Mouse (Mus musculus) kidney, embryonic 16.5 days (tissue): ENCODE measurements at regions not wholly inside any gene's neighbourhood (a gene's known extent, or its start where the extent isn't known, plus 50 kb on each side); places are given as distances from the start of the nearest gene placed in this dataset.

Experiments used
- ATAC-seq: fragments of 200-750 bp; cut with Nextera tagmentation; 2 replicates; pipeline ENCODE4 v1.8.0; 2017; ENCODE audit warnings: moderate TSS enrichment; ENCODE audit not compliant: low FRiP score, low TSS enrichment
- H3K27ac ChIP-seq: fragments of 300-500 bp; sonication (generic); 2 replicates; pipeline ENCODE4 v1.5.1; 2014; ENCODE audit warnings: low read length
- H3K27me3 ChIP-seq: fragments of 300-500 bp; sonication (generic); 2 replicates; pipeline ENCODE4 v1.6.1; 2014; ENCODE audit warnings: low read length, control low read depth, mixed read lengths; ENCODE audit not compliant: insufficient read depth
- H3K36me3 ChIP-seq: fragments of 300-500 bp; sonication (generic); 2 replicates; pipeline ENCODE4 v1.6.1; 2014; ENCODE audit warnings: low read length, control low read depth, mixed read lengths; ENCODE audit not compliant: insufficient read depth
- H3K4me1 ChIP-seq: fragments of 300-500 bp; sonication (generic); 2 replicates; pipeline ENCODE4 v1.6.1; 2014; ENCODE audit warnings: low read length, control low read depth, mixed read lengths; ENCODE audit not compliant: insufficient read depth
- H3K4me2 ChIP-seq: fragments of 300-500 bp; sonication (generic); replicated peaks from 2 replicates; pipeline ENCODE4 v1.6.1; 2014; ENCODE audit warnings: low read depth, low read length
- H3K4me3 ChIP-seq: fragments of 300-500 bp; sonication (generic); 2 replicates; pipeline ENCODE4 v1.5.1; 2014; ENCODE audit warnings: mild to moderate bottlenecking, low read length
- H3K9ac ChIP-seq: fragments of 300-500 bp; sonication (generic); replicated peaks from 2 replicates; pipeline ENCODE4 v1.6.1; 2014; ENCODE audit warnings: low read length
- H3K9me3 ChIP-seq: fragments of 300-500 bp; sonication (generic); 2 replicates; pipeline ENCODE4 v1.6.1; 2016; ENCODE audit warnings: low read length, control low read depth
- WGBS: fragments of 180-500 bp; shearing (Covaris S2); extraction: QIAGEN DNeasy Blood & Tissue Kit; methylation state at CpG from one replicate; pipeline ENCODE4 v1.1.7; 2014; 5-methylcytosine and 5-hydroxymethylcytosine counted together

GRCm38 (mm10) chr14:54185265-54185830, 68.6 kb downstream of the Dad1 start:
- no peak overlapping the region for H3K4me3 ChIP-seq
- 77% methylated on average over 6 of the region's 6 CpGs for WGBS
- H3K27ac ChIP-seq: no peak overlapping the region
- no peaks in the 10 kb centered on the region for H3K9me3 ChIP-seq
- no peak for ATAC-seq
- no peak overlapping the region for H3K4me2 ChIP-seq
- no peaks in the 10 kb centered on the region for H3K27me3 ChIP-seq
- peaks cover 8% of the 10 kb centered on the region for H3K4me1 ChIP-seq
- H3K36me3 ChIP-seq: no peaks in the 10 kb centered on the region
- no peak overlapping the region for H3K9ac ChIP-seq

GRCm38 (mm10) chr14:54183873-54184272, 70.0 kb downstream of the Dad1 start:
- ATAC-seq: no peak
- Histone ChIP-seq H3K27ac (no peak overlapping the region), H3K4me3 (no peak overlapping the region), H3K4me1 (no peaks in the 10 kb centered on the region), H3K4me2 (no peak overlapping the region), H3K27me3 (no peaks in the 10 kb centered on the region), H3K9me3 (no peaks in the 10 kb centered on the region), H3K9ac (no peak overlapping the region), H3K36me3 (no peaks in the 10 kb centered on the region)
- 72% methylated on average over 3 of the region's 3 CpGs for WGBS

GRCm38 (mm10) chr14:54182838-54183237, 71.1 kb downstream of the Dad1 start:
- H3K4me2 ChIP-seq: no peak overlapping the region
- 63% methylated on average over 10 of the region's 10 CpGs for WGBS
- no peak overlapping the region for H3K27ac ChIP-seq
- H3K27me3 ChIP-seq: no peaks in the 10 kb centered on the region
- no peaks in the 10 kb centered on the region for H3K36me3 ChIP-seq
- H3K4me1 ChIP-seq: no peaks in the 10 kb centered on the region
- no peak for ATAC-seq
- no peak overlapping the region for H3K9ac ChIP-seq
- H3K9me3 ChIP-seq: no peaks in the 10 kb centered on the region
- no peak overlapping the region for H3K4me3 ChIP-seq

GRCm38 (mm10) chr14:54181306-54181705, 72.6 kb downstream of the Dad1 start:
- H3K9me3 ChIP-seq: no peaks in the 10 kb centered on the region
- H3K9ac ChIP-seq: no peak overlapping the region
- H3K36me3 ChIP-seq: no peaks in the 10 kb centered on the region
- no peaks in the 10 kb centered on the region for H3K4me1 ChIP-seq
- H3K27ac ChIP-seq: no peak overlapping the region
- no peaks in the 10 kb centered on the region for H3K27me3 ChIP-seq
- H3K4me2 ChIP-seq: no peak overlapping the region
- WGBS: 84% methylated on average over 3 of the region's 3 CpGs
- H3K4me3 ChIP-seq: no peak overlapping the region
- ATAC-seq: no peak

GRCm38 (mm10) chr14:54180754-54181153, 73.2 kb downstream of the Dad1 start:
- Histone ChIP-seq H3K36me3 (no peaks in the 10 kb centered on the region), H3K4me3 (no peak overlapping the region), H3K27me3 (no peaks in the 10 kb centered on the region), H3K4me1 (no peaks in the 10 kb centered on the region), H3K27ac (0 out of 2 replicates have a peak overlapping the region, but pooled peaks have one; percentile 19), H3K9me3 (no peaks in the 10 kb centered on the region), H3K9ac (no peak overlapping the region), H3K4me2 (no peak overlapping the region)
- ATAC-seq: no peak
- WGBS: 87% methylated on average over 3 of the region's 3 CpGs

GRCm38 (mm10) chr14:54180271-54180670, 73.6 kb downstream of the Dad1 start:
- Histone ChIP-seq H3K4me2 (no peak overlapping the region), H3K9ac (no peak overlapping the region), H3K4me1 (no peaks in the 10 kb centered on the region), H3K27me3 (no peaks in the 10 kb centered on the region), H3K27ac (0 out of 2 replicates have a peak overlapping the region, but pooled peaks have one; percentile 19), H3K4me3 (no peak overlapping the region), H3K36me3 (no peaks in the 10 kb centered on the region), H3K9me3 (no peaks in the 10 kb centered on the region)
- ATAC-seq: no peak
- WGBS: 63% methylated on average over 3 of the region's 3 CpGs

GRCm38 (mm10) chr14:54178856-54179255, 75.0 kb downstream of the Dad1 start:
- no peak overlapping the region for H3K4me2 ChIP-seq
- no peaks in the 10 kb centered on the region for H3K36me3 ChIP-seq
- no peak overlapping the region for H3K9ac ChIP-seq
- H3K9me3 ChIP-seq: no peaks in the 10 kb centered on the region
- H3K27me3 ChIP-seq: no peaks in the 10 kb centered on the region
- ATAC-seq: no peak
- H3K27ac ChIP-seq: no peak overlapping the region
- H3K4me1 ChIP-seq: no peaks in the 10 kb centered on the region
- 92% methylated on average over 3 of the region's 3 CpGs for WGBS
- H3K4me3 ChIP-seq: no peak overlapping the region

GRCm38 (mm10) chr14:54176469-54176868, 77.4 kb downstream of the Dad1 start:
- 79% methylated on average over 14 of the region's 14 CpGs for WGBS
- no peak for ATAC-seq

GRCm38 (mm10) chr14:54175476-54175875, 78.4 kb downstream of the Dad1 start:
- Histone ChIP-seq H3K9ac (no peak overlapping the region), H3K4me1 (no peaks in the 10 kb centered on the region), H3K4me3 (no peak overlapping the region), H3K27ac (no peak overlapping the region), H3K27me3 (no peaks in the 10 kb centered on the region), H3K9me3 (no peaks in the 10 kb centered on the region), H3K4me2 (no peak overlapping the region), H3K36me3 (no peaks in the 10 kb centered on the region)
- WGBS: 73% methylated on average over 5 of the region's 5 CpGs
- ATAC-seq: no peak

More at GRCm38 (mm10) chr14:54176469-54176868, 77.4 kb downstream of the Dad1 start:
- no peak overlapping the region for H3K4me3 ChIP-seq
- H3K27me3 ChIP-seq: no peaks in the 10 kb centered on the region
- no peaks in the 10 kb centered on the region for H3K9me3 ChIP-seq
- no peaks in the 10 kb centered on the region for H3K36me3 ChIP-seq
- no peak overlapping the region for H3K27ac ChIP-seq
- H3K4me1 ChIP-seq: no peaks in the 10 kb centered on the region
- no peak overlapping the region for H3K4me2 ChIP-seq
- no peak overlapping the region for H3K9ac ChIP-seq

GRCm38 (mm10) chr14:54173316-54173715, 80.6 kb downstream of the Dad1 start:
- 88% methylated on average over 5 of the region's 5 CpGs for WGBS
- Histone ChIP-seq H3K9me3 (no peaks in the 10 kb centered on the region), H3K27ac (no peak overlapping the region), H3K4me3 (no peak overlapping the region), H3K27me3 (no peaks in the 10 kb centered on the region), H3K4me2 (no peak overlapping the region), H3K4me1 (no peaks in the 10 kb centered on the region), H3K9ac (no peak overlapping the region), H3K36me3 (no peaks in the 10 kb centered on the region)
- ATAC-seq: no peak
